Mouse (Mus musculus): ENCODE measurements at regions not wholly inside any gene's neighbourhood (a gene's known extent, or its start where the extent isn't known, plus 50 kb on each side); places are given as distances from the start of the nearest gene placed in this dataset.

DNA sequence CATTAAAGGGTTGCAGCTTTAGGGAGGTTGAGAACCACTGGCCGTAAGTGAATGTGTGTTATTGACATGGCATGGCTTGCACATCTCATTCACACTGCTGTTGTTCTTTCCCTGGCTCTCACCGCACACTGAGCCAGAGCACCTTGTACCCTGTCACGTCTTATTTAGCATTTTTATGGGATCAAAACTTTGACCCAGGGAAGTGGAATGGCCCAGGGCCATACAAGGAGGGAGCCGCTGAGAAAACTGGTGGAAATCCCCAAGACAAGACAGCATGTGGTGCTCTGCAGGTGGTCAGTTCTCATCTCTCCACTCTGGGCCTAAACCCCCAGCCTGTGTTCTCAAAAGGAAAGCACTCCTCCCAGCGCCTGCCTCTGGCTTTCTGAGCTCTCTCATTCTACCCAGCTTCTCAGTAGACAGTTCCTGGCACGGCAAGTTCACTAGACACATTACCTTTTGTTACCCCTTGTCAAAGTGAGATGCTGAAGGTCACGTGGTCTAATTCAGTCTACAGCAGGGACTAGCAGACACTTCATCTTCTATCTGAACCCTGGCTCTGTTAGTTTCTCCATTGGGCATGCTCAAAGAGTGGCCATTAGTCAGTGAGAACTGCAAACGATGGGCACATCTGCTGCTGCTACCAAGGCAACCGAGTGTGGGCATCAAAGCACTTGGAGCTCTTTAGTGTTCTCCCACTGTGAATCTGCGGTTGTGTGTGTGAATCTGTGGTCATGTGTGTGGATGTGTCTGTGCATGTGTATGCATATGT lies 96.2 kb upstream of the Bod1 start:
- TF ChIP-seq POLR2A (IDR thresholded peaks at IDR 0.05; ENCODE audit: insufficient read length, low read depth) (no peak), SRF (IDR thresholded peaks at IDR 0.05; ENCODE audit: control insufficient read depth, insufficient read length, low read depth) (no peak), E2F4 (IDR thresholded peaks at IDR 0.05; ENCODE audit: insufficient read depth) (no peak), MAX (IDR thresholded peaks at IDR 0.05; ENCODE audit: low read depth) (no peak), POLR2AphosphoS2 (IDR thresholded peaks at IDR 0.05; ENCODE audit: insufficient read length, low read depth) (no peak), TCF12 (IDR thresholded peaks at IDR 0.05; ENCODE audit: insufficient read depth, poor library complexity, severe bottlenecking) (no peak), MYOG (IDR thresholded peaks at IDR 0.05; ENCODE audit: control insufficient read depth in 1 of 3, insufficient read depth in 1 of 3, insufficient read length in 2 of 3, low read depth in 2 of 3) (no peak), USF1 (IDR thresholded peaks at IDR 0.05; ENCODE audit: low read depth) (no peak), CEBPB (IDR thresholded peaks at IDR 0.05; ENCODE audit: insufficient read depth, poor library complexity, severe bottlenecking) (no peak)

All from myocyte (in vitro differentiated cells).